Mouse (Mus musculus): ENCODE results near the gene Slc31a2. TPM values are rescaled to one million over a fixed set of nuclear protein-coding genes. Genes with fewer than 3 reads are reported as not detected.

The Slc31a2 gene
- polyA plus RNA-seq (2016; fragmentation: Nextera tagmentation; extraction: Ambion mirVana), result 14.5 and 15.5 TPM in 2 replicates

DNA sequence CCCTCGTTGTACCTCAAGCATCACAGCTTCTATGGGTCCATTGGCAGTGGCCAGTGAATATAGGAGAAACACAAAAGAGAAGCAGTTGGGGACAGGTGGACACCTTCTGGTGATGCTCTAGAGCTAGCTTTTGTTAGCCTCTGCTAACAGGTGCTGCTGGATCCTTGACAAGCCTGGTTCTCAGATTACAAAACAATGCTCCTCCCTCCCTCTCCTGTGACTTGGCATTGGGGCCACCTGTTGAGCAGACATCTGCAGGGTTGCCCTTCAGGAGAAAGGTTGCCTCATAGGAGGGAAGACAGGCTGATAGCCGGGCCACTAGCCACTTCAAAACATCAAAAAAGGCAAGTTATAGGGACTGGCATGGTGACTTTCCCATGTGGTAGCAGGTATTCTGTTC, at the start of gene Slc31a2:
Gene Slc31a2, plus strand, starts transcription at position 287 of the 400 bp plus-strand sequence.
- Histone ChIP-seq H3K27me3 (replicated peaks) (no peaks in the 10 kb centered on the region), H3K4me3 (no peak within 1 kb of the TSS), H3K9ac (no peak within 1 kb of the TSS), H3K9me3 (no peaks in the 10 kb centered on the region), H3K4me2 (replicated peaks) (no peak within 1 kb of the TSS), H3K4me1 (no peaks in the 10 kb centered on the region), H3K36me3 (no peaks in the 10 kb centered on the region), H3K27ac (no peak within 1 kb of the TSS)
- 42% methylated on average over 2 of the region's 2 CpGs for WGBS
- ATAC-seq (ENCODE audit: low FRiP score, low read depth), result no peak

DNA sequence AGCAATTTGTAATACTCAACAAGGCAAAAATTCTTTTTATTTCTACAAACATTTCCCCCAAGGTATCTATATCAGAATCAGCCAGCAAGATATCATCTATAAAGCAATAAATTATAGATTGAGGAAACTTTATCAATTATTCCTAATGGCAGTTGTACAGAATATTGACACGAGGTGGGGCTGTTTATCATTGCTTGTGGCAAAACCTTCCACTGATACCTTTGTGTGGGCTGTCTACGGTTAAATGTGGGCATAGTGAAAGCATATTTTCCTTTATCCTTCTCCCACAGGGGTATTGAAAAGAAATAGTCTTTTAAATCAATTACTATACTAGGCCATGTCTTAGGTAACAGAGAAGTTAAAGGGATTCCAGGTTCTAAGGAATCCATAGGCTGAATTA, 48.9 kb upstream of the Slc31a2 start:
- Histone ChIP-seq H3K27me3 (replicated peaks) (no peaks in the 10 kb centered on the region), H3K4me1 (no peaks in the 10 kb centered on the region), H3K27ac (no peak overlapping the region), H3K9me3 (no peaks in the 10 kb centered on the region), H3K4me3 (no peak overlapping the region), H3K36me3 (no peaks in the 10 kb centered on the region), H3K4me2 (replicated peaks) (no peak overlapping the region), H3K9ac (no peak overlapping the region)
- 77% methylated on average over 2 of the region's 2 CpGs for WGBS
- ATAC-seq (ENCODE audit: low FRiP score, low read depth), result no peak

DNA sequence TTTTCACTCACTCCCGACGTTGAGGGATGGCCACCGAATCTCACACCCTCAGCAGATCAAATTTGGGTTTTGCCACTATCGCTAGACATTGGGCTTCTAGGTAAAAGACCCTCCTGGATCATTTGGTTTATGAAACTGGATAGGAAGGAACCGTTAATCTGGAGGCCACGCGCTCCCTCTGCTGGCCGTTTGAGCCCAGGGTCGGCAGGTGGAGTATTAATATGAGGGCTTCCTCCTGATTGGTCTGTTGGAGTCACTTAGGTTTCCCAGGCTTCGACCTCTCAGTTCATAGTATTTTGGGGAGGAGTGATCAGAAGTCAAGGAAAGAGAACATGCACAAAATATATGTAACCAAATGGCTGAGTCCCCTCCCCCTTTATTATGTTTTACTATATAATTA, 34.0 kb upstream of the Slc31a2 start:
- WGBS, result 48% methylated on average over 10 of the region's 10 CpGs

DNA sequence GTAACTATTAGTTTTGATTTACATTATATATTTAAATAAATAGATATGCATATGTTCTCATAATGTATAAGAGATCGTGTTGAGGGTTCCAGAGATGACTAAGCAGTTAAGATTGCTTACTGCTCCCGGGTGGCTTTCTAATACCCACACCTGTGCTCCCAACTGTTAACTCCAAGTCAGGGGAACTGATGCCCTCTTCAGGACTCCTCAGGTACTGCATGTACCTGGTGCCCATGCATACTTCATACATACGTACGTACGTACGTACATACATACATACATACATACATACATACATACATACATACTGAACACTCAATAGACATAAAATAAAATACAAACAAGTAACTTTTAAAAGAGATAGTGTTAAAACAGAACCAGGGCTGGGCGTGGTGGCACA, 32.9 kb upstream of the Slc31a2 start:
- no peak for ATAC-seq (ENCODE audit: low FRiP score, low read depth)
- 91% methylated on average over 7 of the region's 7 CpGs for WGBS
- no peak overlapping the region for H3K4me3 ChIP-seq
- H3K4me1 ChIP-seq, result no peaks in the 10 kb centered on the region
- no peaks in the 10 kb centered on the region for H3K9me3 ChIP-seq
- H3K4me2 ChIP-seq (replicated peaks), result no peak overlapping the region
- no peaks in the 10 kb centered on the region for H3K27me3 ChIP-seq (replicated peaks)
- no peaks in the 10 kb centered on the region for H3K36me3 ChIP-seq
- H3K9ac ChIP-seq, result no peak overlapping the region
- no peak overlapping the region for H3K27ac ChIP-seq

More for the DNA sequence above, 34.0 kb upstream of the Slc31a2 start:
- H3K27ac ChIP-seq, result no peak overlapping the region
- H3K4me2 ChIP-seq (replicated peaks), result no peak overlapping the region
- H3K27me3 ChIP-seq (replicated peaks), result no peaks in the 10 kb centered on the region
- no peaks in the 10 kb centered on the region for H3K36me3 ChIP-seq
- H3K9ac ChIP-seq, result no peak overlapping the region
- no peak overlapping the region for H3K4me3 ChIP-seq
- ATAC-seq (ENCODE audit: low FRiP score, low read depth), result no peak
- no peaks in the 10 kb centered on the region for H3K9me3 ChIP-seq
- no peaks in the 10 kb centered on the region for H3K4me1 ChIP-seq

DNA sequence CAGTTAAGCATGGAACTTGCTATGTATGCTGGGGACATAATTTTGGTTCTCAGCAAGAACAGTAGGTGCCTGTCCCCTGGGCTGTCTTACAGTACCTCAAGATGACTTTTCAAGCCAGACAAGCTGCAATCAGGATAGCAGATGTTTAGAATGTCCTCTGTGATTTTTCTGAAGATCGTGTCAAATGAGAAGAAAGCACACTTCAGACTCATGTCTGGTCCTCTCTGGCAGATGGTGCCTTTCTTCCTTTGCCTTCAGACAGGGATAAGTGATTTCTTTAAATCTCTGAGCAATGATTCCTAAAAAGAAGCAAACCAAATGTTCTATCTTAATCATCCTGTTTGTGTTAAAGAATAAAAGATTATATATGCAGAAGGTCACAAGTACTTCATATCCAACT, 32.2 kb upstream of the Slc31a2 start:
- no peaks in the 10 kb centered on the region for H3K9me3 ChIP-seq
- no peak overlapping the region for H3K9ac ChIP-seq
- H3K4me1 ChIP-seq, result no peaks in the 10 kb centered on the region
- H3K27me3 ChIP-seq (replicated peaks), result no peaks in the 10 kb centered on the region
- H3K36me3 ChIP-seq, result no peaks in the 10 kb centered on the region
- H3K27ac ChIP-seq, result no peak overlapping the region
- 78% methylated on average over 1 of the region's 1 CpGs for WGBS
- no peak overlapping the region for H3K4me2 ChIP-seq (replicated peaks)
- no peak overlapping the region for H3K4me3 ChIP-seq
- no peak for ATAC-seq (ENCODE audit: low FRiP score, low read depth)

DNA sequence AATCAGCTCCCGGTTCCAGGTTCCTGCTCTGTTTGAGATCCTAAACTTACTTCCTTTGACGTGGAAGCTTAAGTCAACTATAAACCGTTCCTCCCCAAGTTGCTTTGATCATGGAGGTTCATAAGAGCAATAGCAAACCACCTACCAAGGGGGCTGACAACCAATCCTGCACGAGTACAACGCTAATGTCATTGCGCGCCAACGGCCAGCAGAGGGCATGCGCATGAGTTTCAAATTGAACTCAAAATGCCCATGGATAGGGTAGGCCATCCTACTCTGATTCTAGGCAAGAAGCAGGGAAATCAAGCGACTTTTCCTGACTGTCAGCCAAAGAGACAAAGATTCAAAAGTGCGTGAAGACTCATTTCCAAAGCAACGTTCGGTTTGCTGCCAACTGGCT, 31.6 kb upstream of the Slc31a2 start, which contains the start of gene Zfp37:
Gene Zfp37, minus strand, starts transcription at position 279 of the 400 bp plus-strand sequence.
- WGBS, result 73% methylated on average over 13 of the region's 13 CpGs
- no peak for ATAC-seq (ENCODE audit: low FRiP score, low read depth)

DNA sequence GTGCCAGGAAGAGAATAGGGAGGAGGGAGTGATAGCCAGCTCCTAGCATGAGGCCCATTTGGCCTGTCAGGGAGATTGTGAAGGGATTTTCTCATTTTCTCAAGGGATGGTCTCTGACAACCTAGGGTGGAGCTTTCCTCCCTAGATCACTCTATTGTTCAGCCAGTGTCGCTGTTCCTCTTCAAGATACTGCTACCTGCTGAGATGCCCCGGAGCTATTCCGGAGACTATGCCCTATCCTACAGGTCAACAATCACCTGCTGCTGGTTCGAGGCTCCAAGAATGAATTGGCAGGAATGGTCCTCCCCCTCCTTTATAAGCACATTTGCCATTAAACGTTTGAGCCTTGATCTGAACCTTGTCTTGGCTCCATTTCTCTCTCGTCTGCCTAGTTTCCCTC, 21.8 kb upstream of the Slc31a2 start:
- Histone ChIP-seq H3K4me2 (replicated peaks) (no peak overlapping the region), H3K4me1 (no peaks in the 10 kb centered on the region), H3K4me3 (no peak overlapping the region), H3K36me3 (no peaks in the 10 kb centered on the region), H3K9ac (no peak overlapping the region), H3K27me3 (replicated peaks) (no peaks in the 10 kb centered on the region), H3K27ac (no peak overlapping the region), H3K9me3 (no peaks in the 10 kb centered on the region)
- no peak for ATAC-seq (ENCODE audit: low FRiP score, low read depth)
- 66% methylated on average over 6 of the region's 6 CpGs for WGBS

More for the DNA sequence above, 31.6 kb upstream of the Slc31a2 start, which contains the start of gene Zfp37:
- H3K36me3 ChIP-seq, result no peaks in the 10 kb centered on the region
- H3K4me3 ChIP-seq, result no peak within 1 kb of the TSS
- no peak within 1 kb of the TSS for H3K27ac ChIP-seq
- H3K27me3 ChIP-seq (replicated peaks), result no peaks in the 10 kb centered on the region
- H3K4me1 ChIP-seq, result no peaks in the 10 kb centered on the region
- H3K9ac ChIP-seq, result no peak within 1 kb of the TSS
- H3K4me2 ChIP-seq (replicated peaks), result no peak within 1 kb of the TSS
- H3K9me3 ChIP-seq, result no peaks in the 10 kb centered on the region

DNA sequence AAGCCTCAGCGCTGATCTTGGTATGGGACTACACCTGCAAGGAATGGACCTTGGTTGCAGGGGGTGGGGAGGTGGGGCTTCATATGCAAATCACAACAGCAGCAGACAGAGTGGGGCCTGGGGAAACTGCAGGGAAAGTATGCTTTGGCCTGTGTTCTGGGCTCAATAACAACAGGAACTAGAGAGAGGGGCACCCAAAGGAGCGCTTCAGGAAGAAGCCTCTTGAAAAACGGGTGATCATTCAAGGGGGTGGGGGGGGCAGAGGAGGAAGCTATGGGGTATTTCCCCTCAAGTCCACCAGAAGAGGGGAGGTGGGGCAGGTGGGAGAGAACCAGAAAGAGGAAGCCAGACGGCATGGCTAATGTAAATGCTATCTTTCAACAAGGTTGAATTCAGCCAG, 14.0 kb upstream of the Slc31a2 start:
- 49% methylated on average over 4 of the region's 4 CpGs for WGBS
- no peaks in the 10 kb centered on the region for H3K36me3 ChIP-seq

DNA sequence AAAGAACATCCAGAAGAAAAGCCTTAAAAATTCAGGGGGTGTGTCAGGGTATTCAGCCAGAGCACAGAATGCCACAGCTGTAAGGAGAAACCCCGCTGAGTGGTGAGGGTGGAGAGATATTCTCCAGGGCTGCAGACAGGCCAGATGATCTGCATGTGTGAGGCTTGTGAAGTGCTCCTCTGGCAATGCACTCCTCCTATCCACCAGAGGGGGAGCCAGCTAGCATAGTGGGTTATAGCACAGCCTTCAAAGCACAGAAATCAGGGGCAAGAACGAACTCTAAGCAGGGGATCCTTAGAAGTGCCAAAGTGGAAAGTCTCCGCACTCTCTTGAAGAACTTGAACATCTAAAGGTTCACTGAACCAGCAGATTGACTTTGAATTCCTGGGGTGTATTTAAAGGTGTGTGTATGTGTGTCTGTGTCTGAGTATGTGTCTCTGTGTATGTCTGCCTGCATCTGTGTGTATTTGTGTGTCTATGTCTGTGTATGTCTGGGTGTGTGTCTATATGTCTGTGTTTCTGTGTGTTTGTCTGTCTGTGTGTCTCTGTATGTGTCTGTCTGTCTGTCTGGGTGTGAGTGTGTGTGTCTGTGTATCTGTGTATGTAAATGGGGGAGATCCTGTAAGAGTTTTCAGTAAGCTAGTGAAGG, 11.3 kb upstream of the Slc31a2 start:
- Histone ChIP-seq H3K27ac (no peak overlapping the region), H3K9ac (no peak overlapping the region), H3K27me3 (replicated peaks) (no peaks in the 10 kb centered on the region), H3K4me1 (no peaks in the 10 kb centered on the region), H3K4me3 (no peak overlapping the region), H3K4me2 (replicated peaks) (no peak overlapping the region), H3K36me3 (no peaks in the 10 kb centered on the region), H3K9me3 (no peaks in the 10 kb centered on the region)
- 33% methylated on average over 3 of the region's 3 CpGs for WGBS
- no peak for ATAC-seq (ENCODE audit: low FRiP score, low read depth)

More for the DNA sequence above, 14.0 kb upstream of the Slc31a2 start:
- H3K9me3 ChIP-seq, result no peaks in the 10 kb centered on the region
- no peak for ATAC-seq (ENCODE audit: low FRiP score, low read depth)
- no peak overlapping the region for H3K27ac ChIP-seq
- H3K9ac ChIP-seq, result no peak overlapping the region
- no peaks in the 10 kb centered on the region for H3K4me1 ChIP-seq
- no peaks in the 10 kb centered on the region for H3K27me3 ChIP-seq (replicated peaks)
- no peak overlapping the region for H3K4me3 ChIP-seq
- no peak overlapping the region for H3K4me2 ChIP-seq (replicated peaks)

DNA sequence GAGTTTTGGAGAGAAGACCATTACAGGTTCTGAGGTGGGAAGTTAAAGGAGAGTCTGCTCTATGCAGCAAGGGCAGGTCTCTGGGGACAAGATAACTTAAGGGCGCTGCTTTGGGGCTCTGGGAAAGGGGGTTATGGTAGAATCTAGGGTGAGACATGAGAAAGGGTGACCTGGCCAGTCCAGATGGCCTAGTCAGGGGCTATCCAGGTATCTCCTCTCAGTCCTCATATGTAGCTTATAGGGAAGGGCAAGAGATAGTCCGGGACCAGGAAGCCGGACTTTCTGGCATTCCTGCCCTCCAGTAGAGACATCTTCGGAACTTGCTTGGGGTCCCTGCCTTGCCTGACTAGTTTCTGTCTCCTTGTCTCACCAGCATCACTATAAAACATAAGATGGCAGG, 10.6 kb upstream of the Slc31a2 start:
- no peaks in the 10 kb centered on the region for H3K27me3 ChIP-seq (replicated peaks)
- no peak for ATAC-seq (ENCODE audit: low FRiP score, low read depth)
- no peak overlapping the region for H3K27ac ChIP-seq
- no peaks in the 10 kb centered on the region for H3K4me1 ChIP-seq
- H3K36me3 ChIP-seq, result no peaks in the 10 kb centered on the region
- no peak overlapping the region for H3K4me2 ChIP-seq (replicated peaks)
- WGBS, result 91% methylated on average over 4 of the region's 4 CpGs
- H3K4me3 ChIP-seq, result no peak overlapping the region
- no peak overlapping the region for H3K9ac ChIP-seq
- H3K9me3 ChIP-seq, result no peaks in the 10 kb centered on the region

DNA sequence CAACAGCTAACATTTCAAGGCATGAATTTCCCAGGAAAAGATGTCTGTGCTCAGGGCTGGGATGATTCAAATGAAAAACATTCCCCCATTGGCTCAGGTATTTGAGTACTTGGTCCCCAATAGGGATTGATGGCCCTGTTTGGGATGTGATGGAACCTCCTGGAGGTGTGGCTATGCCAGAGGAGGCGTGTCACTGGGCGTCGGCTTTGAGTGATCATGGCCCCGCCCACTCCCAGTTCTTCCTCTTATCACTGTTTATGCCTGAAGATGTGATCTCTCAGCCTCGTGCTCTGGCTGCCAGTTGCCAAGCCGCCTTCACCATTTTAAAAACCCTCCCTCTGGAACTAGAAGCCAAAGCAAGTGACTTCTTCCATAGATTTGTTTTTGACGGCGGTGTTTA, 7.8 kb upstream of the Slc31a2 start:
- Histone ChIP-seq H3K4me1 (no peaks in the 10 kb centered on the region), H3K4me3 (no peak overlapping the region), H3K9ac (no peak overlapping the region), H3K27me3 (replicated peaks) (no peaks in the 10 kb centered on the region), H3K36me3 (no peaks in the 10 kb centered on the region), H3K9me3 (no peaks in the 10 kb centered on the region), H3K27ac (no peak overlapping the region), H3K4me2 (replicated peaks) (no peak overlapping the region)
- WGBS, result 72% methylated on average over 8 of the region's 8 CpGs
- no peak for ATAC-seq (ENCODE audit: low FRiP score, low read depth)

DNA sequence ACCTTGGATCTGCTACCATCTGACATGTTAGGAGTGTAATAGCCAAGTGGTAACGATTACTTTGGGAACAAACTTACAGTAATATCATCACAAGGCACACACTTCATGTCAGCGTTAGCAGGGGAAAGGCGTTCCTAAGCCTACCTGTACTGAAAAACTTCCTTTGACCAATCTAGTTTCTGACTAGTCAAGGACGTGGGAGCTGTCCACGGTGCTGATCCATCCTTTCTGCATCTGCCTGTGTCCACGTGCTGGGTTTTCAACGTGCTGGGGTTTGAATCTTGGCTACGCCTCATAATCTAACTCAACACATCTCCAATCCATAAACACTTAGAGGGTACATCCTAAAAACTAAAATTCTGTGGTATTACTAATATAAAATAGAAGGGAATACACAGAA, 5.4 kb upstream of the Slc31a2 start:
- H3K36me3 ChIP-seq, result no peaks in the 10 kb centered on the region
- ATAC-seq (ENCODE audit: low FRiP score, low read depth), result no peak
- H3K9me3 ChIP-seq, result no peaks in the 10 kb centered on the region
- 37% methylated on average over 8 of the region's 8 CpGs for WGBS
- H3K27ac ChIP-seq, result no peak overlapping the region
- no peaks in the 10 kb centered on the region for H3K27me3 ChIP-seq (replicated peaks)
- H3K9ac ChIP-seq, result no peak overlapping the region
- no peaks in the 10 kb centered on the region for H3K4me1 ChIP-seq
- H3K4me3 ChIP-seq, result no peak overlapping the region
- H3K4me2 ChIP-seq (replicated peaks), result no peak overlapping the region

DNA sequence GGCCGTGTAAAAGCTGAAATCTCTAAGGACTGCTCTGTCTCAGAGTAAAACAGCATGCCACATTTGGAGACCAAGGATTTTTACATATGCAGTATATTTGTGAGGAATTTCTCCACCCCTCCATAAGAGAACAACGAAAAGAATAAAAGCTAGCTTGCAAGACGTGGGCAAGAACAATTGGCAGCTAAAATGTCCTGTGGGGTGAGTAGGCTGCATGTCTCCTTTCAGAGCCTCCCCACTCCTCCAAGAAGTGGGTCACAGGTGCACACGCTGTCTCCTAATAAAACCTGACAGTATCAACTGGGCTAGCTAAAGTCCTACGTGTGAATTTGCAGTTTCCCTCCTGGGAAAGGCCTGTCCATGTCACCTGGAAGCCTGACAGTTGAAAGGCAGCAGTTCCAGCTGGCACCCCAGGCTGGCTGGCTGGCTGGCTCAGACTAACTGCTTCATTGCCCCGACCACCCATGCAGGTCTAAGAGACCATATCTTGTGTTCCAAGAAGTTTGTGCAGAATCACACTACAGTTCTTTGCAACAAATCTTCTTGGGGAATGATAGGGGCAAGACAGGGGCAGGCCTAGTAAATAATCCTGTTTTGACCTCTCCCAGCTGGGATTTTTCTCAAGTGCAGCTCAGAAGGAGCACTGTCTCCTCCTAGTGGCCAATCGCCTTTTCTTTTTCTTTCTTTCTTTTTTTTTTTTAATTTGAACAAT, 927 bp downstream of the Slc31a2 start:
- H3K9ac ChIP-seq, result no peak overlapping the region
- no peaks in the 10 kb centered on the region for H3K9me3 ChIP-seq
- no peaks in the 10 kb centered on the region for H3K27me3 ChIP-seq (replicated peaks)
- 44% methylated on average over 7 of the region's 7 CpGs for WGBS
- ATAC-seq (ENCODE audit: low FRiP score, low read depth), result peak; percentile 44; the same call in 1 of the 2 replicates
- H3K4me2 ChIP-seq (replicated peaks), result no peak overlapping the region
- H3K36me3 ChIP-seq, result no peaks in the 10 kb centered on the region
- H3K4me1 ChIP-seq, result no peaks in the 10 kb centered on the region
- no peak overlapping the region for H3K27ac ChIP-seq
- no peak overlapping the region for H3K4me3 ChIP-seq

All from neural tube, embryonic 12.5 days (tissue).